Mouse (Mus musculus): Measurements from ENCODE around the gene Helt. TPM values are rescaled to one million over a fixed set of nuclear protein-coding genes. Genes with fewer than 3 reads are reported as not detected.

Helt gene
- not detected for total RNA-seq (2021)

DNA sequence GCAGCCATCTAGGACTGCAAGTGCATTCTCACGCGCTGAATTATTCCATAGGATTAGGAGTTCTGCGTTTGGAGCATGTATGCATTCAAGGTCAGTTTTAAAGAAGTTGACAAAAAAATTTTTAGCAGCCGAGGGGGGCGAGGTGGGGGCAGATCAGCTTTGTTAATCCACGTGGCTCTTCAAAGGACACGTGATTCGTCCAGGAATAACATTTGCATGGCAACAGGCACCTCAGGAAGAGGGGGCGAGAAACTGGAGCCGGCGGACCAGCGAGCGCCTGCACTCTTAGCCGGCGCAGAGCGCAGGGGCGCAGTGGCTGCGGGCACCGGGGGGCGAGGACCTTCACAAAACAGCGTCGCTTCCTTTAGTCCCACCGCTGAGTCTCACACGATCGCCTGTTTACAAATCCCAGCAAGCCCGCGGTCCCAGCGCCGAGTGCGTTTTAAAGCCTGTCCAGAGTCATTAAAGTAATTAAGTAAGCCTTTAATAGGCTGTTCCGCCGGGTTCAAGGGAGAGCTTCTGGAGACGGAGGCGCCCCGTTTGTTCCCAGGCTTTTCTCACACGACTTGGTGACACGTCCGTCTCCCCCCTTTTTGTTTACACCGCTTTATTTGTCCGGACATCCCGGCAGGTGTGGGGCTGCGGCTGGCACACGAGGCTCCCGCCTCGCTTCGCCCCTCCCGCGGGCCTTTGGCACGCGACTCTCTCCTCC is at the start of gene Helt:
Gene Helt, minus strand, starts transcription at position 491 of the 712 bp plus-strand sequence.
- no peak for DNase-seq (ENCODE audit: low spot score in 2 of 2)
- intact Hi-C loops (cut with DNase I), result no loop called here

DNA sequence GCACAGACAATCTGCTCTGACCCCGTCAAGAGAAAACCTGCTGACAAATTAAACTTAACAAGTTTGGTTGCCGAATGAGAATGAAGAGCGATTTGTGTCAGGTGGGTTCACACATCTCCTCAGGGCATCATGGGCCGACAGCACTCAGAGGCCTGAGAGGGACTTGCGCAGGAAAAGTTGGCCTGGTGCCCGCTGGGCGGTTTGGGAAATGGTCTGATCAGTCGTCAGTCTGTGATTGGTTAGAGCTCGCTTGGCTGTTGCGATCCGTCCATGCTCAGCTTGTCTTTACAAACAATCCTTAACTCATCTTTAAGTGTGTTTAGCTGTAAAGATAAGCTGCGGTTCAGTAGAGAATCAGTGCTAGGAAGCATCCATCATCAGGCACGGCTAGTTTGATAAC is 47.8 kb upstream of the Helt start:
- DNase-seq (ENCODE audit: low spot score in 2 of 2), result no peak
- intact Hi-C loops (cut with DNase I), result no loop called here

DNA sequence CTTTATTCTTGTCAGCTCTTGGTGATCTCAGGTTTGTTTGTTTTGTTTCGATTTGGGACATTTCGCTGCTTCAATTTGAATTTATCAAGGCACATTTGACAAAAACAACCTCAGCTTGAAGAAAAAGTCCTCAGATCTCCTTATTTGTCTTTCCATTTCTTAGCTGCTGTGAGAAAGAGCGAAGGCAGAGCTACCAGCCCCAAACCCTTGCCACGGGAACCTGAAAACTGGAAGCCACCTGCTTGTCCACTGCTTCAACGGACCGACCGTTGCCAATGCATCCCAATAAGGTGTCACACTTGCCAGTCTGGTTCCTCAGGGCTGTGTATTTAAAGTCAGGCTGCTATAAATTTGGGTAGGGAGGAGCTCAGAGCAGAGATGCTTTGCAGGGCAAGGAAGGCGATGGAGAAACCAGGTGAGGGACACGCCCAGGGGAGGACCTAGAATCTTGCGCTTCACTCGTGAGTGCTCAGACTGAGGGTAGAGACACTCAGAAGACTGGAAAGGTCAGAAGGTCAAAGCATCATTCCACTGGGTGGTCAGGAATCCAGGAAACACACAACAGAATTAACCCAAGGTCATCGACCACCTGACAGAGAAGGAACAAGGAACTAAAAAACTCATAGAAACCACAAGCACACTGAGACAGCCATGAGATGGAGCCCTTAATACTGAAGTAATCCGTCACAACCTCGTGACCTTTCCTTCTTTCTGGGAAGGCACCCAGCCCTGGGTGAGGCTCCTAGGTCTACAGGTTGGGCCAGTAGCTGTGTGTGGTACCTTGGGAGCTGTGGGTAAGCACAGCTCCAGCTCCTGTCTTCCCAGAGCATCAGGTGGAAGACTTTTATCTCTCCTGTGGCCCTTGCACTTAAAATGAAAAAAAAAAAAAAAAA is 46.2 kb upstream of the Helt start:
- no peak for DNase-seq (ENCODE audit: low spot score in 2 of 2)
- intact Hi-C loops (cut with DNase I), result no loop called here

DNA sequence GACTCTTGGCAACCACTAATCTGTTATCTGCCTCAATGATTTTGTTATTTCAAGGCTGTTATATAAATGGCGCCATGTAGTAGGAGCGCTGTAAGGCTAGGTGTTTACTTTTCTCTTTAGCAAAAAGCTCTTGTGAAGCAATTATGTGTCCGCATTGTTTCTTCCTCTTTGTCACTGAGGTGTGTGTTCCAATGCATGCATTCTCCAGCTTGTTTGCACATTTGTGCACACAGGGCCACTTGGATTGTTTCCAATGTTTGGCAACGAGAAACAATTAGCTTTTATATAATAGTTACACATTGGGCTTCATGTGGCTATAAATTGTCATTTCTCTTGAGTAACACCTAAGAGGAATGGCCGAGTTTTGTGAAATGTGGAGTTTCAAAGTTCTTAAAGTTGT is 44.8 kb upstream of the Helt start:
- no peak for DNase-seq (ENCODE audit: low spot score in 2 of 2)

DNA sequence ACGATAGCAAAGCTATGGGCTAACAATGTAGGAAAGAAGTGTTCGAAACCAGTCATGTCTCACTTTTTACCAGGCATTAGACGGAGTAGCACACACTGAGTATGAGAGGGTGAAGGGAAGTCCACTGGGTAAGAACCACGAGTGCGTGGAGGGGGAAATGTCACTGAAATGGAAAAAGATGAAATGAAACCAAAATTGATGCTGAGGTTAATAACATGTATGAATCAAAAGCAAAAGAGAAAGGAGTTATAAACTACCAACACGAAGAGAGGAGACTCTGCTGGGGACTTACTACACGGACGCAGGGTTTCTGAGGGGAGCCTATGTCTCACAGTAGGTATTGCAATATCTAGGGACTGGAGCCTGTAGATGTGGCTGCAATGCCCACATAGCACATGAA is 41.9 kb upstream of the Helt start:
- no peak for DNase-seq (ENCODE audit: low spot score in 2 of 2)
- intact Hi-C loops (cut with DNase I), result no loop called here

More for the DNA sequence above, 44.8 kb upstream of the Helt start:
- intact Hi-C loops (cut with DNase I), result no loop called here

DNA sequence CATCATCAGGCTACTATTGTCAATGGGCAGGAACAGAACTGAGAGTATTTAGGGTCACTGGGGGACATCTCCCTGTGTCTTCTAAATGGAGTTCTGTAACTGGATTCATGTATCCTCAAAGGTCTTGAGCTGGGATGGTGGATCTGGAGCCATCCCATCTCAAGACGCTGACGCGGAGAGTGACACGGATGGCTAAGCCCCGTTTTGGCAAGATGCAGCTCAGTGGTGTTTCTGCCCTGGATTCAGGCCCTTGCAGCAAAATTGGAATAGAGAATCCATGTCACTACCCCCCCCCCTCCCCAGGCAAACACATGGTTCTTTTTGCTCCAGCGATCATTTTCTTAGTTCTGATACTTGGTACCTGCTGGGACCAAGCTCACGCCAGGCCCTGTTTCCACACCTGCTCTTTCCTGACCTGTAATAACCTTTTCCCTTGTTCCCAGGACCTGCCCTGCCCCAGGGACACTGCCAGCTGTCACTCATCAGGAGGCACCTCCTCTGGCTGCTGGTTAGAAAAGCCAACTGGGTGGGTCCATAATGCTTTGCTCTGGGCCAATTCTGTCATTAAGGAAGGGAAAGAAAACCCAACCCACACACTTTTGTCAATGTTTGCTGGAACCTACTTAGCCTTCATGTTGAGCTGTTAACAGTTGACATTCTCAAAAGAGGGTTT is 38.1 kb upstream of the Helt start:
- no peak for DNase-seq (ENCODE audit: low spot score in 2 of 2)
- intact Hi-C loops (cut with DNase I), result no loop called here

DNA sequence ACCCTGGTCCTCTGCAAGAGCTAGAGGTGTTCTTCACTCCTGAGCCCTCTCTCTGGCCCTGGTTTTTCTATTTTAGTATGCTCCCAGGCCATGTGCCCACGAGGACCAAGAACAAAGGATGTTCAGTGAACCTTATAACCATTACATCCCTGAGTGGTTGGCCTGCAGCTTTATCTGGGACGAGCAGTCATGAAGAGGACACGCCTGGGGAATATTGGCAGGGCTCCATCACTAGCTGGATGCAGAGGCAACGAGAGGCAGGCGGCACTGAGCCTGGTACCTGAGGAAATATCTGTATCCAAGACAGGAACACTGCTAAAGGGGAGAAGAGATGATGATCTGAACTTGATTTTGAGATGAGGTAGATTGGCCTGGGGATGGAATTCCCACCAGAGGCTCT is 37.3 kb upstream of the Helt start:
- DNase-seq (ENCODE audit: low spot score in 2 of 2), result no peak
- intact Hi-C loops (cut with DNase I), result no loop called here

DNA sequence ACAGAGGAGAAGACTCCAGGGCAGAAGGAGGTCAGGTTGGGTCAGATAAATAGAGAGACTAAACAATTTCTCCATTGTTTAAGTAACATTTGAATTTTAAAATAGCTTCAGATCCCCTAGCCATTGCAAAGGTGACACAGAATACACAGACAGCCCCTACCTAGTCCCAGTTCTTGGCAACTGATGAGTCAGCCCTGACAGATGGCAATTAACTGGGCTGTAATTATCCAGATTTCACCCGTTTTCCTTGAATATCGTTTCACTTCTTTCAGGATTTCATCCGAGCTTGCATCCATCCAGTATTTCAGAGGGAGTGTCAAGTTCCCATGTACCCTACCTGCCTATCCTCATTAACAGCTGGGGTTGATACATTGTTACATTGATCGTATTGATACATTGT is 34.9 kb upstream of the Helt start:
- intact Hi-C loops (cut with DNase I), result no loop called here
- no peak for DNase-seq (ENCODE audit: low spot score in 2 of 2)

DNA sequence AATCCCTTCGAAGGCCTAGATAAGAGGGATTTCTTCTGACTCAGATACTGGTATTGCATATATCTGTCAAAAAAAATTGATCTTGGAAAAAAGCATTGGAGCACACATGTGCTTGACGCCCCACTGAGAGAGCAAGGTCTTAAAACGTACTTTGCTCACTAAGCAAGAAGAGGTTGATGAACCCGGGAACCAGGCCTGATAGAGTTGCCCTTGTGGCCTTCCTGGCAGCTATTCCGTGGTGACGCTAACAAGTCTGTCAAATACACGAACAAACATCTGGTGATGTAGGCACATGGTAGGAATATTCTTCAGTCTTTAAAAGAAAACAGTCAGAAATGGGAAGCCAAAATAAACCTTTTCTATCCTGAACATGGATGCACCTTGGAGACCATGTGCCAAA is 32.8 kb upstream of the Helt start:
- no peak for DNase-seq (ENCODE audit: low spot score in 2 of 2)
- intact Hi-C loops (cut with DNase I), result no loop called here

DNA sequence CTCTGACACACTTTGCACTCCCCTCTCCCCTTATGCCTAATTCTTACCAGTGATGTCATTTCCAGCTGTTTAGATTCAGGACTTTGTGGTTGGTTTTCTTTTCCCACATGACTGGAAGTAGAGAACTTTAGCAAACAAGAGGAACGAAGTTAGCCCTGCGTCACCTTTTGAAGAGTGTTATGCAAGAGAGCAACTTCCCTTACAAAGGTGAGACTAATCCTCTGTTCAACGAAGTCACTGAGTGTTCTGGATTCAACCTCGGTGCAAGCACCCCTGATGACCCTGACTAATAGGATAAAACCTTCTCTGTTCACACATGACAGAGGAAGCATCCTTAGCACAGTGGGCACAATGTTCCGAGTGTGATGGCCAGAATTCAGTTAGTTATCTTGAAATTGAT is 32.2 kb upstream of the Helt start:
- DNase-seq (ENCODE audit: low spot score in 2 of 2), result no peak
- intact Hi-C loops (cut with DNase I), result no loop called here

DNA sequence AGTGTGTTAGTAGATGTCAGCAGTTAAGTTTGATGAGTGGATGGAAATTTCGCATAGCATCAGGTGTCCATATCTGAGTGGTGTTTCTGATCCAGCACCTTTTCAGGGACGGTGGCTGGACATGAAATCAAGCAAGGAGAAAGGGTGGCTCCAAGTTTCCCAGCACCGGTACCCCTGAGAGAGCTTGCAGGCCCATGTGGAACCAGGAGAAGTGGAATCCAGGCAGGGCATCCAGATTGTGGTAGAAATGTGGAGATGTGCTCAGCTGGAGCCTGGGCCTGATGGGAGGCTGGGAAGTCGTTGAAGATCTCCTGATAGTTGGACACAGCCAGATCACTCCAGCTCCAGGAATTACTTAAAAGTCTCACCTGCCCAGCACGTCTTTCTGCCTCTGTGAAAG is 30.2 kb upstream of the Helt start:
- intact Hi-C loops (cut with DNase I), result loop anchor here (5.0 kb wide), 1 partner anchor 68 kb away; no protein-coding TSS in a partner anchor
- DNase-seq (ENCODE audit: low spot score in 2 of 2), result no peak

DNA sequence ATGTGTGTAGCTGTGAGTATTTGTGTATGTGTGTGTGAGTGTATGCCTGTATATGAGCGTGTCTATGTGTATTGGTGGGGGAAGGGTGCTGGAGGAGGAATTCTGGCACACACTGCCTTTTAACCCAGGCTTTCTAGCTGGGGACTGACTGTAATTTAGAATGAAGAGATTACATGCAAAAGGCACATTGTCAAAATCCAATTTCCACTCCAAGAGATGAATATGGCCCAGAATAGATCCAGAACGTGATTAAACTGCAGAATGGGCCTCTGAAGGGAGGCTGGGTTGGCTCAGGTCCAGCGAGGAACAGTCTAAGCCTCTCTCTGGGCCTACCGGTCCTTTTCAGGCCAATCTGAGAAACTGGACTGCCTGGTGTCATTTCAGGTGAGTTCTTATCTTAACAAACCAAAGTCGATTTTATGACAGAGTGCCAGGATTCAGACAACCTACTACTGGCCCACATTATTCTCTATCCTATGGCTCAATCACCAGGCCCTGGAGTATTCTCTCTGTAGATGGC is 29.3 kb upstream of the Helt start:
- intact Hi-C loops (cut with DNase I), result loop anchor here (5.0 kb wide), 1 partner anchor 69 kb away; no protein-coding TSS in a partner anchor
- DNase-seq (ENCODE audit: low spot score in 2 of 2), result peak in 1 of 2 experiments; percentile 6

DNA sequence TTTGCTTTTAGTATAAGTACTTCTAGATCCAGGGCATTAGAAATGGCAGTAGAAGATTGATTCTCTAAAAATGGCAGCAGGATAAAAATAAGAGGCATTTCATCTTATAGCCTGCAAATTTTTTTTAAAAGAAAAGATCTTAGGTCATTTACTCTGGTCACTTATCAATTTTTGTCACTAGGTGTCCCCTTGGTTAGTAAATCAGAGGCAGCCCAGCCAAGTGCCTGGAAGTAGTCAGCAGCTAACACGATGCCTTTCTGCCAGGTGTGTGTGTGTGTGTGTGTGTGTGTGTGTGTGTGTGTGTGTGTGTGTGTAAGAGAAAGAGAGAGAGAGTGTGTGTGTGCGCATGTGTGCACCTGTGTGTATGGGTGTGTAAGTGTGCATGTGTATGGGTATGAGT is 28.4 kb upstream of the Helt start:
- intact Hi-C loops (cut with DNase I), result loop anchor here (5.0 kb wide), 1 partner anchor 69 kb away; no protein-coding TSS in a partner anchor
- DNase-seq (ENCODE audit: low spot score in 2 of 2), result no peak

DNA sequence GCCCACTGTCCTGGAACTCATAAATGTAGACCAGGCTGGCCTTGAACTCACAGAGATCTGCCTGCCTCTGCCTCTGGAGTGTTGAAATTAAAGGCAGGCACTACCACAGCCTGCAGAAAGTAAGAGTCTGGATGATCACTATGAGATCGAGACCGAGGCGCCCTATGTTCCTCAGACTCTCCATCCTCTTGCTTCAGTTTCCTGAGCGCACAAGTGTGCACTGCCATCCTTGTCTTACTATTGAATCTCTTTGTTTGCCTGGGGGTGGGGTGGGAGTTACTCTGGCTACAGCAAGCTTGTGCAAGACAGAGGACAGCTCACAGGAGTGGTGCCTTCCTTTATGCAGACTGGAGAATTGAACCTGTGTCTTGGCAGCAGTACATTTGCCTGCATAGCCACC is 27.9 kb upstream of the Helt start:
- no peak for DNase-seq (ENCODE audit: low spot score in 2 of 2)
- intact Hi-C loops (cut with DNase I), result loop anchor here (5.0 kb wide), 1 partner anchor 70 kb away; no protein-coding TSS in a partner anchor

DNA sequence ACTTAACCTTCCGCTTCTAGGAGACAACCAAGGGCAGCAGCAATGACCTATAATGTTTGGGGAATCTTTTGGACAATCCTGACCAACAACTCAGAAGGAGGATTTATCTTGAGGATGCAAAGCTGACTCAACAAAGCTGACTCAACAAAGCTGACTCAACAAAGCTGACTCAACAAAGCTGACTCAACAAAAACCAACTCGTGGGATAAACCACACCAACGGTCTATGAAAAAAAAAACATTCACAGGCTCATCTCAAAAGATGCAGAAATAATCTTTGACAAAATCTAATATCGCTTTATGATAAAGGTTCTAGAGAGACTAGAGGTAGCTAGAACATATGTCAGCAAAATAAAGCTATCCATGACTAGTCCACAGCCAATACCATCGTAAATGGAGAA is 24.3 kb upstream of the Helt start:
- intact Hi-C loops (cut with DNase I), result no loop called here
- no peak for DNase-seq (ENCODE audit: low spot score in 2 of 2)

DNA sequence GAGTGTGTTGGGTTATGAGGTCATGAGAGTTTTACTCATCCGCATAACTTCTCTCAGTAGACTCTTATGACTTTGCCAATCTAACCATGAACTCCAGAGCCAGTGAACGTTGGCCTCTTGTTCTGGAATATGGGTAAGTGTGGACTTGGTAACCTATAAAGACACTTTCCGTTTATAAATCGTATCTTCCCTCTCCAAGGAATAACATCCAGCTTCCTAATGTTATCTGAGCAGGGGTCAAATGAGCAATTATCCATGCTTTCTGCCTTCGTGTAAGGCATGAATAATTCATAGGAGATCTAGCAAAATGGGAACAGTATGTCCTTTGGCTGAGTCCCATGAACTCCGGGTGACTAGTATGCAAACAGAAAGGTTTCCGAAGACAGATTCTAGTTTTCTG is 22.7 kb upstream of the Helt start:
- DNase-seq (ENCODE audit: low spot score in 2 of 2), result no peak
- intact Hi-C loops (cut with DNase I), result no loop called here

DNA sequence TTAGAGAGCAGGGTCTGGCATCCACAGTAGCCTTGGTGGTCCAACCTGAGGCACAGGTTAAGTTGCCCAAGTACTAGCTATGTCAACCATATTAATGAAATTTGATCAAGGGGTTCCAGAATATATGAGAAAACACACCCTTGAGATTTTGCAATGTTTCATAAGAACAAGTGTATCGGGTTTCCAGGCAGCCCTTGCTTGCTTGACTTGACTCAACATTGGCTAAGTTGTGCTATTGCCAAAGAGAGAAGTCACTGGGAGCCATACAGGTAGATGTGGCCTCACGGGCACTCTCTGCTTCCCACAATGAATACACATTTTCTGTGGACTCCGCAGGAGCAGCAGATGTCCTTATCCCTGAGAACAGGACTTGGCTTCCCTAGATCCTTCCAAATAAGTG is 19.3 kb upstream of the Helt start:
- intact Hi-C loops (cut with DNase I), result no loop called here
- no peak for DNase-seq (ENCODE audit: low spot score in 2 of 2)

DNA sequence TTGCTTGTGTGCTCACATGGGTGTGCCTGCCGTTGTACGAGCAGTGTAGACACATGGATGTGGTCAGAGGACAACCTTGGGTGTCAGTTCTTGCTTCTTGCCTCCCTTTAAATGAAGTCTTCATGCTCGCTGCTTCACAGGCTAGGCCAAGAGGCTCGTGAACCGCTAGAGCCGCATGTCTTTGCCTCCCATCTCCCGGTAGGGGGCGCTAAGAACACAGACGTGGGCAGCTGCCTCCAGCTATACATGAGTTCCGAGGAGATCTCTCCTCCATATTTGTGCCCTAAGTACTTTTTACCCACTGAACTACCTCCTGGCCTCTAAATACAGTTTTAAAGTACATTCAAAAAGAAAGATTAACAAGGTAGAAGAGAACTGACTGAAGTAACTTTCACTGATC is 16.7 kb upstream of the Helt start:
- DNase-seq (ENCODE audit: low spot score in 2 of 2), result peak; percentile 65 to 70
- intact Hi-C loops (cut with DNase I), result loop anchor here (1.0 kb wide), 1 partner anchor 236 kb away; no protein-coding TSS in a partner anchor

DNA sequence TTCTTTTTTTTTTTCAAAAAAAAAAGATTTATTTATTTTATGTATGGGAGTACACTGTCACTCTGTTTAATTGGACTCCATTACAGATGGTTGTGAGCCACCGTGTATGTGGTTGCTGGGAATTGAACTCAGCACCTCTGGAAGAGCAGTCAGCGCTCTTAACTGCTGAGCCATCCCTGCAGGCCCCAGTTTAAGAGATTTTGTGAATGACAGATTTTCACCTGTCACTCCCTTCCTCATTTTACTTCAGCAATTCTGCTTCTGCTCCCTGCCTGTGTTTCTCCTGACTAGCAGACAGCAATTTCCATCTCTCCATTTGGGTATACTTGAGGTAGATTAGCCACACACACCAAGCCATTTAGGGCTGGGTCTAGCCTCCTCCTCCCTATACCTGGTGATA is 13.7 kb upstream of the Helt start:
- no peak for DNase-seq (ENCODE audit: low spot score in 2 of 2)
- intact Hi-C loops (cut with DNase I), result no loop called here

DNA sequence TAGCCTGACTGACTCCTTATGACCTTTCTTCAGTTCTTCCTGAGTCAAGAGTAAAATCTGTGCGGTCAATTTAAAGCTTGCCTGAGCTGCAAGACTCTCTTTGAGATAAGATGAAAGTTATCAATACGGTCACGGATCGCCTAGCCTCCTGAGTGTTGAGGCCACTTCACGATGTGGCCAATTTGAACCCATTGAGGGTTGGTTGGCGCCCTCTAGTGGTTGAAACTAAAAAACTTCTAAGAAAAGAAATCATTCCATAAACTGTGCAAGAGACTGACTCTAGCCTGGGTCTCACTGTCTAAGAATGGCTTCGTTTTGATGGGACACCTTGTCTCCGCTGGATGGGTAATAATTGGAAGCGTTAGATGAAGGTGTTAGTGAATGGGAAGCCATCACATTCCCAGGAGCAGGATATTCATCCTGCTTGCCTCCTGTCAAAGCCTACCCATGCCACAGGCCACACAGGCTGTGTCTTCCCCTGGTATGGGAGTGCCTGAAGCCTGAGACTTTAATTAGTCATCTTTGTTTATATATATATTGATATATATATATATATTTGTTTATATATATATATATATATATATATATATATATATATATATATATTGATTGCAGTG is 11.4 kb upstream of the Helt start:
- intact Hi-C loops (cut with DNase I), result loop anchor here (1.0 kb wide), 1 partner anchor 65 kb away; no protein-coding TSS in a partner anchor
- DNase-seq (ENCODE audit: low spot score in 2 of 2), result no peak

Data from left cerebral cortex, postnatal 36 days (tissue).